Mouse (Mus musculus) liver, postnatal 0 days (tissue): Measurements from ENCODE around the gene Rnf17.

Source experiments
- CTCF ChIP-seq: sonication (generic); IDR thresholded peaks from 2 replicates; pipeline ENCODE4 v1.5.1; 2016; ENCODE audit warnings: antibody characterized with exemption, low read depth
- EP300 ChIP-seq: IDR thresholded peaks from 2 replicates; pipeline ENCODE4 v1.6.1; 2016; ENCODE audit warnings: antibody characterized with exemption, low read depth, mild to moderate bottlenecking

DNA sequence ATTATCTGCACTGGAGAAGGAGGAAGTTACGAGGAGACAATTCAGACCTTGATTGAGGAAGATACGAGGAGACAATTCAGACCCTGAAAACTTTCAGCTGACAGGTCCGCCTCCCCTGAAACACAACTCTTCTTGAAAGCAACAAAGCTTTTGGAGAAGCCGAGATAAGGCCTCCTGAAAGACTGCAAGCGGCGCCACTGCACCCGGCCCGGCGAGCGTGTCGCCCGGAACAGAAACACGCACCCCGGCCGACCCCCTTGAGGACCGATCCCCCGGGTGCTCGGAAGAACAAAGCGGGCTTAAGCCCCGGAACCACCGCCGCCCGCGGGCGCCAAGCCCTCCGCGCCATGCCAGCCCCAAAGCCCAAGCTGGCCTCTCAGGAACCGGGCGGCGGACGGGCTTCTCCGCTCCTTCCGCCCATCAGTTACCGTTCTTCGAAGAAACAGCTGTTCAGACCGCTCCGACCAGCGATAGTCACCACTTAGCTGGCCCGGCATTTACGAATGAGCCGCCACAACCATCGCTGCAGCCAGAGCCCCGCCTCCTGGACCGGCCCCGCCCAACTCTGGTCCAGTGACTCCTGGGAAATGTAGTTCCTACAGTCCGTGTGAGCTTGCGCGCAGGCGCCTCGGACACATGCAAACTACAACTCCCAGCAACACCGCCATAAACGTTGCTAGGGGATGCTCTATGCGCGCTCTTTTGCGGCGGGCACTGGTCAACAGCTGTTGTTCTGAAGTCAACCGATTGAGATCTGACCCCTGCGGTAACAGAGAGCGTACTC lies 169.1 kb downstream of the Rnf17 start:
- TF ChIP-seq EP300 (no peak), CTCF (no peak)
